Mouse (Mus musculus): ENCODE data around the gene Hand2. TPM values are rescaled to one million over a fixed set of nuclear protein-coding genes. Genes with fewer than 3 reads are reported as not detected.

Hand2 gene
- polyA plus RNA-seq, 1 experiment from 2014 or later, result 11.4 TPM

Other genes starting within 250 kb of the Hand2 start
- gene Scrg1, start 134.9 kb downstream of the Hand2 start, polyA plus RNA-seq (2015; fragmentation: Nextera tagmentation; extraction: Ambion mirVana), result 16.4 and 17.8 TPM in 2 replicates
- gene Sap30, start 166.9 kb downstream of the Hand2 start, polyA plus RNA-seq (2015; fragmentation: Nextera tagmentation; extraction: Ambion mirVana), result 40.7 and 42.8 TPM in 2 replicates
- gene Hmgb2, start 190.9 kb downstream of the Hand2 start, polyA plus RNA-seq (2015; fragmentation: Nextera tagmentation; extraction: Ambion mirVana), result 361 and 398 TPM in 2 replicates

Data from limb, embryonic 13.5 days (tissue).